Mouse (Mus musculus): ENCODE measurements around the gene Tbx10. TPM values are rescaled to one million over a fixed set of nuclear protein-coding genes. Genes with fewer than 3 reads are reported as not detected.

Tbx10 gene
- polyA plus RNA-seq, 1 experiment = 0.33 TPM

DNA sequence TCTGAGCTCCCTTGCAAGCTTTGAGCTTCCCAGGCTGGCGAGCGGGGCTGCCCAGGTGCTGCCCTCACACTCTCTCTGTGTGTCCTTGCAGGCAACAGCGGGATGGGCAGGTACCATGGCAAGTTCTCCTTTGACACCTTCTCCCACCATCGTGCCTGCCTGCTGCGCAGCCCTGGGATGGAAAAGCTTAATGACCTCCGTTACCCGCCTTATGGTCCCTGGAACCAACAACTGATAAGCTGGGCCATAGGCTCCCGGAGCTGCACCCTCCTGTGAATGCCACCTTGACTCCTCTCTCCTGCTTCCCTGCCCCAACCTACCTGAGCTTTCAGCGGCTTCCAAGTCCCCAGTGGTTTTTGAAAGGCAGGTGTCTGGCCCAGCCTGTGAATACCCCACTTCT lies 11.6 kb upstream of the Tbx10 start:
- no peak for DNase-seq
- 76% methylated on average over 9 of the region's 9 CpGs for WGBS
- no peak overlapping the region for H3K4me3 ChIP-seq (replicated peaks; ENCODE audit: insufficient read depth, low read depth, low read length)
- H3K27ac ChIP-seq (ENCODE audit: insufficient read depth, low read length) = no peak overlapping the region
- TF ChIP-seq CTCF (IDR thresholded peaks at IDR 0.05; ENCODE audit: borderline replicate concordance, insufficient read depth, low read depth, low read length) (no peak), POLR2A (IDR thresholded peaks at IDR 0.05; ENCODE audit: borderline replicate concordance, insufficient read depth, low read length) (no peak)
- no peaks in the 10 kb centered on the region for H3K27me3 ChIP-seq (ENCODE audit: control insufficient read depth, insufficient read depth, low read length)
- H3K4me1 ChIP-seq (ENCODE audit: control insufficient read depth, insufficient read depth, low read length) = peaks cover 13% of the 10 kb centered on the region

- Histone ChIP-seq H3K4me1 (ENCODE audit: control insufficient read depth, insufficient read depth, low read length) (peaks cover 13% of the 10 kb centered on the region), H3K27me3 (ENCODE audit: control insufficient read depth, insufficient read depth, low read length) (no peaks in the 10 kb centered on the region), H3K27ac (ENCODE audit: insufficient read depth, low read length) (peak overlapping the region; percentile 37; the same call in 1 of the 2 replicates), H3K4me3 (replicated peaks; ENCODE audit: insufficient read depth, low read depth, low read length) (no peak overlapping the region)
- DNase-seq = no peak
- 61% methylated on average over 9 of the region's 9 CpGs for WGBS
- no peak for TF ChIP-seq POLR2A (IDR thresholded peaks at IDR 0.05; ENCODE audit: borderline replicate concordance, insufficient read depth, low read length)
- no peak for TF ChIP-seq CTCF (IDR thresholded peaks at IDR 0.05; ENCODE audit: borderline replicate concordance, insufficient read depth, low read depth, low read length)
Measured at GRCm38 (mm10) chr19:3983527-3984200, 8.9 kb upstream of the Tbx10 start.

- WGBS = 37% methylated on average over 8 of the region's 8 CpGs
- peaks cover 13% of the 10 kb centered on the region for H3K4me1 ChIP-seq (ENCODE audit: control insufficient read depth, insufficient read depth, low read length)
- TF ChIP-seq POLR2A (IDR thresholded peaks at IDR 0.05; ENCODE audit: borderline replicate concordance, insufficient read depth, low read length) (no peak), CTCF (IDR thresholded peaks at IDR 0.05; ENCODE audit: borderline replicate concordance, insufficient read depth, low read depth, low read length) (no peak)
Measured at GRCm38 (mm10) chr19:3985261-3985681, 7.3 kb upstream of the Tbx10 start.

GRCm38 (mm10) chr19:3986334-3986733 lies 6.2 kb upstream of the Tbx10 start, which contains the start of gene Acy3:
Acy3 (plus strand) TSS chr19:3986570.
- no peak within 1 kb of the TSS for H3K4me3 ChIP-seq (replicated peaks; ENCODE audit: insufficient read depth, low read depth, low read length)
- DNase-seq = no peak
- H3K27me3 ChIP-seq (ENCODE audit: control insufficient read depth, insufficient read depth, low read length) = no peaks in the 10 kb centered on the region
- TF ChIP-seq POLR2A (IDR thresholded peaks at IDR 0.05; ENCODE audit: borderline replicate concordance, insufficient read depth, low read length) (no peak), CTCF (IDR thresholded peaks at IDR 0.05; ENCODE audit: borderline replicate concordance, insufficient read depth, low read depth, low read length) (no peak)
- no peak within 1 kb of the TSS for H3K27ac ChIP-seq (ENCODE audit: insufficient read depth, low read length)
- 23% methylated on average over 8 of the region's 8 CpGs for WGBS
- H3K4me1 ChIP-seq (ENCODE audit: control insufficient read depth, insufficient read depth, low read length) = peaks cover 13% of the 10 kb centered on the region

More at GRCm38 (mm10) chr19:3985261-3985681, 7.3 kb upstream of the Tbx10 start:
- no peak for DNase-seq
- Histone ChIP-seq H3K27me3 (ENCODE audit: control insufficient read depth, insufficient read depth, low read length) (no peaks in the 10 kb centered on the region), H3K27ac (ENCODE audit: insufficient read depth, low read length) (no peak overlapping the region), H3K4me3 (replicated peaks; ENCODE audit: insufficient read depth, low read depth, low read length) (no peak overlapping the region)

DNA sequence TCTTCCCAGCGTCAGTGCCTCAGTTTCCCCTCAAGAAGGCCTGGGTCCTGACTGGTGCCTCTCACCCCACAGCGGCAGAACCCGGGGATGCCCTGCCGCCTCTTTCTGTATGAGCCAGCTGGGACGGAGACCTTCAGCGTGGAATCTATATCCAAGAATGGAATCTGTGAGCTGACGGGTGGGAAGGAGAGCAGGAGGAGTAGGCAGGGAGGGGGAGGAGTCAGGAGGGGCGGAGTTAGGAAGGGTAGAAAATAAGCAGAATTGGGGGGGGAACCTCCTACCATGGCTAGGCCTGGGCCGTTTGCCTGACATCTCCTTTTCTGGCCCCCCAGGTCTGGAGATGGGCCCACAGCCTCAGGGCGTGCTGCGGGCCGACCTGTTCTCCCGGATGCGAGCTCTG lies 4.5 kb upstream of the Tbx10 start:
- Histone ChIP-seq H3K4me3 (replicated peaks; ENCODE audit: insufficient read depth, low read depth, low read length) (no peak overlapping the region), H3K27me3 (ENCODE audit: control insufficient read depth, insufficient read depth, low read length) (no peaks in the 10 kb centered on the region), H3K27ac (ENCODE audit: insufficient read depth, low read length) (no peak overlapping the region), H3K4me1 (ENCODE audit: control insufficient read depth, insufficient read depth, low read length) (peaks cover 13% of the 10 kb centered on the region)
- 87% methylated on average over 14 of the region's 14 CpGs for WGBS
- no peak for DNase-seq
- TF ChIP-seq POLR2A (IDR thresholded peaks at IDR 0.05; ENCODE audit: borderline replicate concordance, insufficient read depth, low read length) = no peak
- no peak for TF ChIP-seq CTCF (IDR thresholded peaks at IDR 0.05; ENCODE audit: borderline replicate concordance, insufficient read depth, low read depth, low read length)

DNA sequence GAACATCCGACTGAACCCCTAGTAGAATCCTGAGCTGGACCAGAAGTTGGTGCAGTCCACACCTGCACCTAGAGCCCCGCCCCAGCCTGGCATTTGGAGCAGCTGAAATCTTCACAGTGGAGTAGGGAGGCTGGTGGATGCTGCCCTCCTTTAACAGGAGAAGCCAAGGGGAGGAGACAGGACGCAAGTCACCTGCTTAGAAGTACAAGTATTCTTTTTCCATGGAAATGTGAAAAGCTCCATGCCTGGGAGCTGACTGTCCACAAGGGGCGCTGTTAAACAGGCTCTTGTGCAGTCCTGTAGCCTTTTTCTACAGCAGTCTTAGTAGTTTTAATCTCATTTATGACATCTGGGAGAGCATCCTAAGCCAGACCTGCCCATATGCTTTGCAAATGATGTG lies 3.8 kb upstream of the Tbx10 start:
- H3K27me3 ChIP-seq (ENCODE audit: control insufficient read depth, insufficient read depth, low read length) = no peaks in the 10 kb centered on the region
- DNase-seq = no peak
- WGBS = 87% methylated on average over 4 of the region's 4 CpGs
- H3K4me1 ChIP-seq (ENCODE audit: control insufficient read depth, insufficient read depth, low read length) = peaks cover 13% of the 10 kb centered on the region
- TF ChIP-seq CTCF (IDR thresholded peaks at IDR 0.05; ENCODE audit: borderline replicate concordance, insufficient read depth, low read depth, low read length) (no peak), POLR2A (IDR thresholded peaks at IDR 0.05; ENCODE audit: borderline replicate concordance, insufficient read depth, low read length) (no peak)
- no peak overlapping the region for H3K4me3 ChIP-seq (replicated peaks; ENCODE audit: insufficient read depth, low read depth, low read length)
- no peak overlapping the region for H3K27ac ChIP-seq (ENCODE audit: insufficient read depth, low read length)

DNA sequence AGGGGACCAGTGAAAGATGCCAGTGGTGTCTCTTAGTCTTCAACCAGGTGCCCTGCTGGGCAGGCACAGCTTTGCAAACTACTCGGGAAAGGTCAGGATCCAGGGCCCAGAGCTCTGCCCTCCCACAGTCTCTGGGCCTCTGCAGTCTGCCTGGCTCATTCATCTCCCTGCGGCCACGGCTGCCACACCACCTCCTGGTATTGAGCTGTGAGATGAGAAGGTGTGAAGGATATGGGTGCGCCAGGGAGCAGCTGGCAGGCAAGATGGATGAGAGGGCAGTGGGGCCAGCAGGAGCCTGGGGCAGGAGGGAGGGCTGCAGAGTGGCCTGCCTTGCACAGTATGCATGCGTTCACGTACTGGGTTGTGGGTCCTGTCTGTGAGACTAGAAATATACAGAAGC lies 1.7 kb upstream of the Tbx10 start:
- Histone ChIP-seq H3K27ac (ENCODE audit: insufficient read depth, low read length) (no peak overlapping the region), H3K27me3 (ENCODE audit: control insufficient read depth, insufficient read depth, low read length) (no peaks in the 10 kb centered on the region), H3K4me3 (replicated peaks; ENCODE audit: insufficient read depth, low read depth, low read length) (no peak overlapping the region), H3K4me1 (ENCODE audit: control insufficient read depth, insufficient read depth, low read length) (no peaks in the 10 kb centered on the region)
- TF ChIP-seq POLR2A (IDR thresholded peaks at IDR 0.05; ENCODE audit: borderline replicate concordance, insufficient read depth, low read length) = no peak
- TF ChIP-seq CTCF (IDR thresholded peaks at IDR 0.05; ENCODE audit: borderline replicate concordance, insufficient read depth, low read depth, low read length) = no peak
- 59% methylated on average over 6 of the region's 6 CpGs for WGBS
- no peak for DNase-seq

DNA sequence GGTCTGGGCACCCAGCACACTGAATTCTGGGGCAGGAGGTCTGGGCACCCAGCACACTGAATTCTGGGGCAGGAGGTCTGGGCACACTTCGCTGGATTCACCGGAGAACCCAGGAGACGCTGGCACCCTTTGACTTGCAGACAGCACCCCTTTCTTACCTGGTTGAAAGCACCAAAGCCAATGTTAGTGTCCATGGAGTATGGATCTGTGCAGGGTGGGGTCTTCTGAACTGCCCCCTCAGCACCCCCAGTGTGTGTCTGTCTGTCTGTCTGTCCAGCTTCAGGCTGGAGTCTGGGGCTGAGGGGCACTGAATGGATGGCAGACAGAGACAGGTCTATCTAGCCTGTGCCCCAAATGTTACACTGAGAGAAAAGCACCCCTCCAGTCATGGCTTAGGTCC lies 990 bp upstream of the Tbx10 start:
- no peak for TF ChIP-seq POLR2A (IDR thresholded peaks at IDR 0.05; ENCODE audit: borderline replicate concordance, insufficient read depth, low read length)
- no peak for TF ChIP-seq CTCF (IDR thresholded peaks at IDR 0.05; ENCODE audit: borderline replicate concordance, insufficient read depth, low read depth, low read length)
- Histone ChIP-seq H3K4me3 (replicated peaks; ENCODE audit: insufficient read depth, low read depth, low read length) (no peak overlapping the region), H3K27me3 (ENCODE audit: control insufficient read depth, insufficient read depth, low read length) (no peaks in the 10 kb centered on the region), H3K27ac (ENCODE audit: insufficient read depth, low read length) (no peak overlapping the region), H3K4me1 (ENCODE audit: control insufficient read depth, insufficient read depth, low read length) (no peaks in the 10 kb centered on the region)
- WGBS = 87% methylated on average over 3 of the region's 3 CpGs
- no peak for DNase-seq
